Mouse (Mus musculus) cortical plate, adult 2 months (tissue): Measurements from ENCODE around the gene Tmem38a. TPM values are rescaled to one million over a fixed set of nuclear protein-coding genes. Genes with fewer than 3 reads are reported as not detected.

Source experiments
- H3K27ac ChIP-seq: fragments of 200-500 bp; 2 replicates; pipeline ENCODE4 v1.5.1; 2012; ENCODE audit warnings: low read length, control low read depth, inconsistent platforms; ENCODE audit not compliant: insufficient read depth
- H3K4me1 ChIP-seq: fragments of 200-500 bp; 2 replicates; pipeline ENCODE4 v1.6.1; 2011; ENCODE audit warnings: low read length; ENCODE audit not compliant: control insufficient read depth, insufficient read depth
- H3K4me3 ChIP-seq: fragments of 200-500 bp; 2 replicates; pipeline ENCODE4 v1.5.1; 2011; ENCODE audit warnings: mild to moderate bottlenecking, low read length, control low read depth; ENCODE audit not compliant: insufficient read depth
- CTCF ChIP-seq: fragments of 200-500 bp; IDR thresholded peaks from 2 replicates; pipeline ENCODE4 v1.5.1; 2011; ENCODE audit warnings: mild to moderate bottlenecking, control low read depth, low read length; ENCODE audit not compliant: insufficient read depth; ENCODE audit errors: extremely low read depth
- POLR2A ChIP-seq: fragments of 200-500 bp; IDR thresholded peaks from 2 replicates; pipeline ENCODE4 v1.6.1; 2011; ENCODE audit warnings: mild to moderate bottlenecking, low read length, control low read depth; ENCODE audit not compliant: insufficient read depth; ENCODE audit errors: extremely low read depth
- polyA plus RNA-seq: library from polyadenylated mRNA; depleted of rRNA; stranded (reverse); fragments of >200 nt; gene quantifications from 2 replicates; pipeline ENCODE4 v1.2.3, GENCODE M21; 2012; rRNA removed

The Tmem38a gene
- polyA plus RNA-seq, 1 experiment, result 175 TPM

DNA sequence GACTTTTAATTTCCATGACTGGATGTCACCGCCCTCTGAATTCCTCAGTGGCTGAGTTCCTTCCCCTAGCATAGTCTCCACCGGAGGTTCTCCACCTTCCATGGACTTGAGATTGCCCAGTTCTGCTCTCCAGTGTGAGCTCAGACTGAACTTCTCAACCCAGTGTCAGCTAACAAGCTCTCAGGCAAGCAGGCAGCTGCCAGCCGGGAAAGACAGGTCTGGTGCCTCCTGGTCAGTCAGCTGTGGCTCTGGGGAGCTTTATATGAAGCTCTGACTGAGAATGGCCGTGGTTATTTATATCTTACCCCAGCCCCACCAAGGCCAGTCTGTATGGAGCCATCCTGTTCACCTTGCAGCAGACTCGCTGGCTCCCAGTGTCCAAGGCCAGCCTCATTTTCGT is 12.5 kb downstream of the Tmem38a start:
- peaks cover 10% of the 10 kb centered on the region for H3K4me1 ChIP-seq
- TF ChIP-seq POLR2A, result no peak
- H3K4me3 ChIP-seq, result no peak overlapping the region
- H3K27ac ChIP-seq, result no peak overlapping the region

DNA sequence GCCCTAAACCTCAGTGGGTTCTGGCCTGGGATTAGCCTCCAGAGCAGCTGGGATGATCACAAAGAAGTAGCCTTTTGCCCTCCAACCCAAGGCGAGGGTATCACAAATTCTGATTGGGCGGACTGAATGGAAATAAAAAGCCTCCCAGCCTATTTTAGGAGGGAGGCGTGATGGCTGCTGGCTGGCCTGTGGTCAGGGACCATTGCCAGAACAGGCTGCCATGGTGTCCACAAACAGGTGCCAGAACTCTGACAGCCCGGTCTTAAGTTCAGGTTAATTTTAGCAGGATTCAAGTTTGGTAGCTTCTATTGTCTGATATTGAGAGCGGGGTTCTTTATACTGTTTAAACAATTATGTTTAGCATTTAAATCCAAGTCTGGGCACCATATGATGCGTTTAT is 16.0 kb downstream of the Tmem38a start:
- H3K4me3 ChIP-seq, result no peak overlapping the region
- TF ChIP-seq POLR2A (no peak), CTCF (no peak)
- peaks cover 10% of the 10 kb centered on the region for H3K4me1 ChIP-seq
- peak overlapping the region; percentile 55; the same call in 1 of the 2 replicates for H3K27ac ChIP-seq

- Histone ChIP-seq H3K4me3 (no peak overlapping the region), H3K27ac (0 out of 2 replicates have a peak overlapping the region, but pooled peaks have one; percentile 20), H3K4me1 (peaks cover 10% of the 10 kb centered on the region)
- TF ChIP-seq POLR2A, result no peak
Observed at GRCm38 (mm10) chr8:72588865-72589264, 17.0 kb downstream of the Tmem38a start.

DNA sequence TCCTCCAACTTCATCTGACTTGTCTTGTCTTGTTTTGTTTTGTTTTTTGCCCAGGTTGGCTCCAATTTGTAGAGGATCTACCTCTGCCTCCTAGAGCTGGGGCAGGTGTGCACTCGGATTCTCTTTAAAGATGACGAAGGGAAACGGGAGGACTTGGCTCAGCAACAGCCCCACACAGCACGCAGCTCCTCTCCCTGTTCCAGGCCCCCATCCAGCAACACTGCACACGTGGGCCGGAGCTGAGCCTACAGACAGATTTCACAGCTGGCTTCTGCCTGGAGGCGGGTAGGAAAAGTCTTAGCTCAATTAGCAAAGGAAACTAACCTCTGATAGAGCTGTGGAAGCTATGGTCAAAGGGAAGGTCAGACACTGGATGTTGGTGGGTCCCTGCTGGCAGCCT is 17.4 kb downstream of the Tmem38a start:
- H3K4me1 ChIP-seq, result peaks cover 10% of the 10 kb centered on the region
- no peak overlapping the region for H3K4me3 ChIP-seq
- 0 out of 2 replicates have a peak overlapping the region, but pooled peaks have one; percentile 20 for H3K27ac ChIP-seq
- TF ChIP-seq CTCF (no peak), POLR2A (no peak)

DNA sequence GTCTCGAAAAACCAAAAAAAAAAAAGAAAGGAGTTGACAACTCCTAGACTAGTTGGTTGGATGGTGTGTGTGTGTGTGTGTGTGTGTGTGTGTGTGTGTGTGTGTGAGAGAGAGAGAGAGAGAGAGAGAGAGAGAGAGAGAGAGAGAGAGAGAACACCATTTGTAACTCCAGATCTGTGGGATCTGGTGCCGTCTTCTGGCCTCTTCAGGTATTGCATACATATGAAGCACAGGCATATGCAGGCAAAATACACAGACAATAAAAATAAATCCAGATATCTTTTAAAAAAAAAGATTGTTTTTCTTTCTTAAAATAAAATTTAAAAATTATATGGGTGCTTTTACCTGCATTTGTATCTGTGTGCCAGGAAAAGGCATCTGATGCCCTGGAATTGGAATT is 18.3 kb downstream of the Tmem38a start:
- Histone ChIP-seq H3K4me3 (no peak overlapping the region), H3K27ac (no peak overlapping the region), H3K4me1 (peaks cover 10% of the 10 kb centered on the region)
- no peak for TF ChIP-seq POLR2A
- TF ChIP-seq CTCF, result peak; percentile 11; the same call in 1 of the 2 replicates

Other genes with a start within 250 kb of the Tmem38a start
- 71.4 and 72.9 TPM in 2 replicates for gene Eps15l1, start 150.6 kb upstream of the Tmem38a start, polyA plus RNA-seq
- gene Calr3, start 128.2 kb upstream of the Tmem38a start, polyA plus RNA-seq, result 0.68 and 0.81 TPM in 2 replicates
- 8.1 and 8.9 TPM in 2 replicates for gene 1700030K09Rik, start 128.2 kb upstream of the Tmem38a start, polyA plus RNA-seq
- gene Cherp, start 96.8 kb upstream of the Tmem38a start, polyA plus RNA-seq, result 44.0 and 47.3 TPM in 2 replicates
- gene Slc35e1, start 79.4 kb upstream of the Tmem38a start, polyA plus RNA-seq, result 35.9 and 37.0 TPM in 2 replicates
- 7.7 and 8.3 TPM in 2 replicates for gene Med26, start 23.8 kb upstream of the Tmem38a start, polyA plus RNA-seq
- 88.6 and 89.2 TPM in 2 replicates for gene Smim7, start 967 bp upstream of the Tmem38a start, polyA plus RNA-seq
- gene Nwd1, start 74.7 kb downstream of the Tmem38a start, polyA plus RNA-seq, result 17.7 and 19.2 TPM in 2 replicates
- 114 TPM in 2 replicates for gene Sin3b, start 151.2 kb downstream of the Tmem38a start, polyA plus RNA-seq
- 0.23 and 0.38 TPM in 2 replicates for gene F2rl3, start 189.8 kb downstream of the Tmem38a start, polyA plus RNA-seq